Mouse (Mus musculus) hindbrain, embryonic 14.5 days (tissue): ENCODE measurements at regions not wholly inside any gene's neighbourhood (a gene's known extent, or its start where the extent isn't known, plus 50 kb on each side); places are given as distances from the start of the nearest gene placed in this dataset.

Experiments
- ATAC-seq: fragments of 200-750 bp; cut with Nextera tagmentation; 2 replicates; pipeline ENCODE4 v1.8.0; 2017; ENCODE audit warnings: moderate number of reproducible peaks, mild to moderate bottlenecking, moderate TSS enrichment, moderate library complexity; ENCODE audit not compliant: low FRiP score
- DNase-seq: peaks from one replicate; pipeline ENCODE4 v3.0.0-alpha.2; 2015; ENCODE audit warnings: low spot score
- H3K27ac ChIP-seq: fragments of 300-500 bp; sonication (generic); 2 replicates; pipeline ENCODE4 v1.5.1; 2014; ENCODE audit warnings: mild to moderate bottlenecking, moderate library complexity
- H3K27me3 ChIP-seq: fragments of 300-500 bp; sonication (generic); 2 replicates; pipeline ENCODE4 v1.6.1; 2014; ENCODE audit warnings: mild to moderate bottlenecking, low read length, mixed read lengths; ENCODE audit not compliant: control insufficient read depth, insufficient read depth
- H3K36me3 ChIP-seq: fragments of 300-500 bp; sonication (generic); replicated peaks from 2 replicates; pipeline ENCODE4 v1.6.1; 2014; ENCODE audit not compliant: control insufficient read depth, insufficient read depth
- H3K4me1 ChIP-seq: fragments of 300-500 bp; sonication (generic); replicated peaks from 2 replicates; pipeline ENCODE4 v1.6.1; 2014; ENCODE audit warnings: antibody characterized with exemption, low read length, mixed read lengths; ENCODE audit not compliant: control insufficient read depth, insufficient read depth
- H3K4me2 ChIP-seq: fragments of 300-500 bp; sonication (generic); replicated peaks from 2 replicates; pipeline ENCODE4 v1.6.1; 2014; ENCODE audit warnings: mild to moderate bottlenecking, moderate library complexity
- H3K4me3 ChIP-seq: fragments of 300-500 bp; sonication (generic); replicated peaks from 2 replicates; pipeline ENCODE4 v1.5.1; 2014; ENCODE audit warnings: mild to moderate bottlenecking, low read length
- H3K9ac ChIP-seq: fragments of 300-500 bp; sonication (generic); 2 replicates; pipeline ENCODE4 v1.6.1; 2014
- H3K9me3 ChIP-seq: fragments of 300-500 bp; sonication (generic); 2 replicates; pipeline ENCODE4 v1.6.1; 2016; ENCODE audit warnings: low read length; ENCODE audit not compliant: control insufficient read depth
- WGBS: fragments of 180-500 bp; shearing (Covaris S2); extraction: QIAGEN DNeasy Blood & Tissue Kit; methylation state at CpG from one replicate; pipeline ENCODE4 v1.1.7; 2014; 5-methylcytosine and 5-hydroxymethylcytosine counted together

GRCm38 (mm10) chr11:24286129-24287108 lies 208.6 kb downstream of the Bcl11a start:
- H3K4me1 ChIP-seq, result peaks cover 29% of the 10 kb centered on the region
- no peak for DNase-seq
- 6% methylated on average over 18 of the region's 18 CpGs for WGBS
- no peak overlapping the region for H3K9ac ChIP-seq
- H3K9me3 ChIP-seq, result no peaks in the 10 kb centered on the region
- H3K27ac ChIP-seq, result no peak overlapping the region
- peak; percentile 83 for ATAC-seq
- H3K36me3 ChIP-seq, result no peaks in the 10 kb centered on the region
- H3K27me3 ChIP-seq, result no peaks in the 10 kb centered on the region
- no peak overlapping the region for H3K4me3 ChIP-seq
- H3K4me2 ChIP-seq, result peak overlapping the region; percentile 19; the same call in 1 of the 2 replicates

DNA sequence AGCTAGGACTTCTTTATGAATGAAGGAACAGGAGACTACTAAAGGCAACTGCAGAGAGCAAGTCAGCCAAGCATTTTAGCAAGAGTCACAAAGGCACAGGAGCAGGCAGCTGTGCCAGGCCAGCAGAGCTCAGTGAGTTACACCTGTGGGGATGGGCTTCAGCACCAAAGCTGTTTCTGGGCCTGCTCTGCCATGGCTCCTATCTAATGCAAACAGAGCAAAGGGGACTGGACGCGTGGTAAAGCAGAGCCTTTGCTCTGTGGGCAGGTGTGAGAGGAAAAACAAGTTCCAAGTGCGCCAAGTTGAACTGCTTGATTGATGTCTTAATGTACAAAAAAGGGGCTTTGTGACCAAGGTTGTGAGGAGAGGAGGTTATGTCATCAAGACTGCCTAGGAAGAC lies 215.4 kb downstream of the Bcl11a start:
- Histone ChIP-seq H3K36me3 (no peaks in the 10 kb centered on the region), H3K9me3 (no peaks in the 10 kb centered on the region), H3K4me2 (no peak overlapping the region), H3K27me3 (no peaks in the 10 kb centered on the region), H3K4me3 (no peak overlapping the region), H3K9ac (no peak overlapping the region), H3K4me1 (no peaks in the 10 kb centered on the region), H3K27ac (no peak overlapping the region)
- WGBS, result 71% methylated on average over 3 of the region's 3 CpGs
- DNase-seq (no peak), ATAC-seq (no peak)

DNA sequence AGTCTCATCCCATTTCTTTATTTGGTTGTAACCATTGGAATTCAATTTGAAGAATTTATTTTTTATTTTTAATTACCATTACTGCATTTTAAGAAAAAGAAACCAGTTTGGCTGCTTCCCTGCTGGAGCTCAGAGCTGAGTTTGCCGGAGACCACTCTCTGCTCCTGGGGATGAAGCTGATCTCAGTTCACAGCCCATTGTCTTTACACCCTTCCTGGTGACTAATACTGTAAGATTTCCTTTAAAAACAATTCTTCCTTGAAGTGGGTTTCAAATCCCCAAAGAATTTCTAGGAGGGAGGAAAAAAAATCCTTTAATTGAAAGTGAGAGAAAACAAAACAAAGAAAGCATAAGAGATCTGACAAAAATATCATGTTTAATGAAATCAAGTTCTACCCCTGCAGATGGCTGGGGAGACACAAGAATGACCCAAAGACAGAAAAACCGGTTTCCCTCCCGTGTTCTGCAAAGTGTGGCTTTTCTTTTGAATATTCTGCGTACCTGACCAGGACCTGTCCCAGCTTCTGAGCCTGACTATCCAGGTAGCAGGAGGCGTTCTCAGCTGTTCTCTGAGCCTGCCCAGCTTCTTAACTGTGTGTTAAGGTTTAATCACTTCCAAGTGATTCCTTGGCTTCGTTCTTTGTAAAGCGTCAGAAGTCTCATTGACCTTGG lies 216.1 kb downstream of the Bcl11a start:
- Histone ChIP-seq H3K27ac (no peak overlapping the region), H3K4me2 (no peak overlapping the region), H3K4me3 (no peak overlapping the region), H3K9me3 (no peaks in the 10 kb centered on the region), H3K27me3 (no peaks in the 10 kb centered on the region), H3K36me3 (no peaks in the 10 kb centered on the region), H3K4me1 (no peaks in the 10 kb centered on the region), H3K9ac (no peak overlapping the region)
- DNase-seq (no peak), ATAC-seq (no peak)
- 73% methylated on average over 7 of the region's 7 CpGs for WGBS

GRCm38 (mm10) chr11:24296893-24297624 lies 219.2 kb downstream of the Bcl11a start:
- DNase-seq (peak; percentile 50), ATAC-seq (peak; percentile 24; the same call in 1 of the 2 replicates)
- no peak overlapping the region for H3K4me2 ChIP-seq
- no peak overlapping the region for H3K27ac ChIP-seq
- H3K4me3 ChIP-seq, result no peak overlapping the region
- H3K9me3 ChIP-seq, result no peaks in the 10 kb centered on the region
- WGBS, result 34% methylated on average over 12 of the region's 12 CpGs
- no peak overlapping the region for H3K9ac ChIP-seq
- H3K36me3 ChIP-seq, result no peaks in the 10 kb centered on the region
- no peaks in the 10 kb centered on the region for H3K4me1 ChIP-seq
- H3K27me3 ChIP-seq, result no peaks in the 10 kb centered on the region

- ATAC-seq (no peak), DNase-seq (no peak)
- Histone ChIP-seq H3K36me3 (no peaks in the 10 kb centered on the region), H3K9ac (no peak overlapping the region), H3K27me3 (no peaks in the 10 kb centered on the region), H3K27ac (no peak overlapping the region), H3K4me2 (no peak overlapping the region), H3K9me3 (no peaks in the 10 kb centered on the region), H3K4me3 (no peak overlapping the region), H3K4me1 (no peaks in the 10 kb centered on the region)
- WGBS, result 60% methylated on average over 5 of the region's 5 CpGs
These were observed 219.9 kb downstream of the Bcl11a start for GRCm38 (mm10) chr11:24297763-24298162.

GRCm38 (mm10) chr11:24300351-24300750 lies 222.5 kb downstream of the Bcl11a start:
- Histone ChIP-seq H3K4me1 (peaks cover 3% of the 10 kb centered on the region; the same call in 1 of the 2 replicates), H3K4me3 (no peak overlapping the region), H3K4me2 (no peak overlapping the region), H3K9me3 (no peaks in the 10 kb centered on the region), H3K9ac (no peak overlapping the region), H3K27me3 (no peaks in the 10 kb centered on the region), H3K27ac (no peak overlapping the region), H3K36me3 (no peaks in the 10 kb centered on the region)
- ATAC-seq, result no peak
- WGBS, result 92% methylated on average over 4 of the region's 4 CpGs
- no peak for DNase-seq

DNA sequence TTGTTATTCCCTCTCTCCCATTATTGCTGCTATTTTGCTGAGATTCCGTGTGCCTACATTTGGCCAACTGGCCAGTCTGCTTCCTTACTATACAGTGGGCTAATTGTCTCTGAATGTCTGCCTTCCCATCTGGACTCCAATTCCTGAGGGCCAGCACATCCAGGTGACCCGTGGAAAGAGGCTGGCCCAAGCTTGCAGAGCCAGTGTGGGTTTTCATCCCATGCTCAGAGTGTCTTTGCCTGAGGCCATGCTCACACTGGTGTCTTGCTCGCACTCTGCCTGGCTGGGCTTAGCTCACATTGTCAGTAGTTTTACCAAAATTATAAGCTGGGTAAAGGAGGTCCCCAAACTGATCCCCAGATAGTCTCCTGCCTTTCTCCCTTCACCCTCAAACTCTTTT lies 223.3 kb downstream of the Bcl11a start:
- Histone ChIP-seq H3K4me2 (no peak overlapping the region), H3K4me1 (peaks cover 3% of the 10 kb centered on the region; the same call in 1 of the 2 replicates), H3K9ac (no peak overlapping the region), H3K27ac (no peak overlapping the region), H3K9me3 (no peaks in the 10 kb centered on the region), H3K27me3 (0 out of 2 replicates have a peak, but pooled peaks cover 4% of the 10 kb centered on the region), H3K36me3 (no peaks in the 10 kb centered on the region), H3K4me3 (no peak overlapping the region)
- no peak for ATAC-seq
- no peak for DNase-seq
- 71% methylated on average over 3 of the region's 3 CpGs for WGBS

GRCm38 (mm10) chr11:24305145-24305553 lies 227.3 kb downstream of the Bcl11a start:
- ATAC-seq (peak; percentile 80), DNase-seq (peak; percentile 72)
- H3K36me3 ChIP-seq, result no peaks in the 10 kb centered on the region
- peak overlapping the region; percentile 21; the same call in 1 of the 2 replicates for H3K9ac ChIP-seq
- 0 out of 2 replicates have a peak, but pooled peaks cover 6% of the 10 kb centered on the region for H3K27me3 ChIP-seq
- H3K4me3 ChIP-seq, result peak overlapping the region; percentile 8
- H3K4me2 ChIP-seq, result peak overlapping the region; percentile 46
- H3K4me1 ChIP-seq, result peaks cover 10% of the 10 kb centered on the region; the same call in 1 of the 2 replicates
- no peaks in the 10 kb centered on the region for H3K9me3 ChIP-seq
- no peak overlapping the region for H3K27ac ChIP-seq
- WGBS, result under 1% methylated on average over 17 of the region's 17 CpGs

DNA sequence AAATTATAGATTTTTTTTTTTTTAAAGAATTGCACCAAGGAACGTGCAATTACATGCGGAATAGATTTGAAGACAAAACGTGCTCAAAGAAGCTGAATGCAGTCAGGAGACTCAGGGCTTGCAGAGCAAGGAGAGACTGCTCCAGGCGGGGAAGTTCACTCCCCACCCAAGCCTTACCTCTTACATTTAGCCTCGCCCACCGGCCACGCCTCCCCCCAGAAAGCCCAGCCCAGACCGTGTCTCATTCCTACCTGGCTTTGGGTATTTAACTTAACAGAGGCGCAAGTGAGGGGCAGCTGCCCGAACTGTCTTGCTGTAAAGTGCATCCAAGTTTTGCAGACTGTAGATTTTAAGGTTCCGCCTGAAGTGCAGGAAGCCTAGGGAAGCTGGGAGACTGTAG lies 227.8 kb downstream of the Bcl11a start:
- no peak overlapping the region for H3K9ac ChIP-seq
- WGBS, result 7% methylated on average over 11 of the region's 11 CpGs
- no peak overlapping the region for H3K27ac ChIP-seq
- peaks cover 10% of the 10 kb centered on the region; the same call in 1 of the 2 replicates for H3K4me1 ChIP-seq
- H3K4me3 ChIP-seq, result peak overlapping the region; percentile 8
- DNase-seq (no peak), ATAC-seq (no peak)
- peak overlapping the region; percentile 46 for H3K4me2 ChIP-seq
- H3K9me3 ChIP-seq, result no peaks in the 10 kb centered on the region
- H3K36me3 ChIP-seq, result no peaks in the 10 kb centered on the region
- H3K27me3 ChIP-seq, result 0 out of 2 replicates have a peak, but pooled peaks cover 6% of the 10 kb centered on the region
